Mouse (Mus musculus) forebrain, embryonic 10.5 days (tissue): ENCODE results near the gene Nhej1. TPM values are rescaled to one million over a fixed set of nuclear protein-coding genes. Genes with fewer than 3 reads are reported as not detected.

ENCODE experiments used
- DNase-seq: peaks from one replicate; pipeline ENCODE4 v3.0.0-alpha.2; 2017; ENCODE audit warnings: low spot score; ENCODE audit errors: extremely low spot score
- H3K27ac ChIP-seq: fragments of 300-500 bp; sonication (generic); 2 replicates; pipeline ENCODE4 v1.5.1; 2016; ENCODE audit warnings: mild to moderate bottlenecking
- H3K27me3 ChIP-seq: fragments of 300-500 bp; sonication (generic); 2 replicates; pipeline ENCODE4 v1.6.1; 2016; ENCODE audit warnings: mild to moderate bottlenecking; ENCODE audit not compliant: poor library complexity, severe bottlenecking
- H3K36me3 ChIP-seq: fragments of 300-500 bp; sonication (generic); replicated peaks from 2 replicates; pipeline ENCODE4 v1.6.1; 2016; ENCODE audit warnings: mild to moderate bottlenecking, moderate library complexity
- H3K4me1 ChIP-seq: fragments of 300-500 bp; sonication (generic); 2 replicates; pipeline ENCODE4 v1.6.1; 2016
- H3K4me3 ChIP-seq: fragments of 300-500 bp; sonication (generic); 2 replicates; pipeline ENCODE4 v1.5.1; 2016; ENCODE audit warnings: mild to moderate bottlenecking, moderate library complexity
- H3K9me3 ChIP-seq: fragments of 300-500 bp; sonication (generic); 2 replicates; pipeline ENCODE4 v1.6.1; 2016; ENCODE audit warnings: mild to moderate bottlenecking, moderate library complexity
- WGBS: fragments of 180-500 bp; shearing (Covaris S2); methylation state at CpG from one replicate; pipeline ENCODE4 v1.1.7; 2016; 5-methylcytosine and 5-hydroxymethylcytosine counted together
- polyA plus RNA-seq: library from polyadenylated mRNA; unstranded; fragments of >200 nt; fragmentation: Nextera tagmentation; extraction: Ambion mirVana; gene quantifications from 2 replicates; pipeline ENCODE4 v1.2.1, GENCODE M21; 2016

The Nhej1 gene
- 12.2 and 12.4 TPM in 2 replicates for polyA plus RNA-seq

DNA sequence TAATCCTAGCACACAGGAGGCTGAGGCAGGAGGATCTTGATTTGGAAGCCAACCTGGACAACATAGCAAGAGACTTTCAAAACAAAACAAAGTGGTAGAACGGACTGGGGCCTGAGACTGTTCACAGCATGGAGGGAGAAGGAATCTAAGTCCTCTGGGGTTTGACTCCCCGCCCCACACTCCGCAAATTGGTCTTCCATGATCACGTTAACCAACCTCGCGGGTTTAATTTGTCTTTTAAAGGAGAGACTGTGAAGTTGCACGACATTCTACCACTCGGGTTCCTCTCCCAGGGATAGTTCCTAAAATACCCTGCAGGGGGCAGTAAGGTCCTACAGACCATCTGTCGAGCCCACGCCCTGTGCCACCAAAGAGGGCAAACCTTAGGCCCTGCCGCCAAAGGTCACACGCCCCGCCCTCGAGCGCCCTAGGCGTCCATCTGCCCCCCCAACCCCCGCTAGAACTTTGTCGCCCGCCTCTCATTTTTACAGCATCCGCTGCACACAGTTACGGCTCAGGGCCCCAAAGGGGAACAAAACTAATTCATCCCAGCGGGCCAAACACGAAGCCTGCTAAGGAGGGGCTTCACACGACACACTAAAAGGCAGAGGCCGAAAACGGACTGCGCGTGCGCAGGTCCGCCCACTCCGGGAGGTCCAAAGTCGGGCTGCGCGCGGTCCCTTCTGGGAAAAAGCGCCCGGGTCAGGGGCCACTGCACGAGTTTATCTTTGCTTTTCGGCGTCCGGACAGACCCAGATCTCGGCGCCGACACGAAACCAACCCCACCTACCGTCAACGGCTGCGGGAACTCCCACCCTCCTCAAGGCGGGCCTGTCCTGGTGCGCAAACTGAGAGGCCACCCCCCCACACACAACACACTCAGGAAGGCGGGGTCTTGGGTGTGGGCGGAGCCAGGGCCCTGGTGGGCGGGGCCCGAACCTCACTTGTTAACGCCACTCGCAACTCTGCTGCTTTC lies at the start of gene Nhej1:
TSS of gene Nhej1 (minus strand) at position 855 of the 976 bp plus-strand sequence.
- Histone ChIP-seq H3K36me3 (no peaks in the 10 kb centered on the region), H3K4me1 (peaks cover 15% of the 10 kb centered on the region), H3K4me3 (peak within 1 kb of the TSS; percentile 73), H3K27ac (peak within 1 kb of the TSS; percentile 96), H3K9me3 (no peaks in the 10 kb centered on the region), H3K27me3 (no peaks in the 10 kb centered on the region)
- peak; percentile 96 for DNase-seq
- 1% methylated on average over 56 of the region's 56 CpGs for WGBS

DNA sequence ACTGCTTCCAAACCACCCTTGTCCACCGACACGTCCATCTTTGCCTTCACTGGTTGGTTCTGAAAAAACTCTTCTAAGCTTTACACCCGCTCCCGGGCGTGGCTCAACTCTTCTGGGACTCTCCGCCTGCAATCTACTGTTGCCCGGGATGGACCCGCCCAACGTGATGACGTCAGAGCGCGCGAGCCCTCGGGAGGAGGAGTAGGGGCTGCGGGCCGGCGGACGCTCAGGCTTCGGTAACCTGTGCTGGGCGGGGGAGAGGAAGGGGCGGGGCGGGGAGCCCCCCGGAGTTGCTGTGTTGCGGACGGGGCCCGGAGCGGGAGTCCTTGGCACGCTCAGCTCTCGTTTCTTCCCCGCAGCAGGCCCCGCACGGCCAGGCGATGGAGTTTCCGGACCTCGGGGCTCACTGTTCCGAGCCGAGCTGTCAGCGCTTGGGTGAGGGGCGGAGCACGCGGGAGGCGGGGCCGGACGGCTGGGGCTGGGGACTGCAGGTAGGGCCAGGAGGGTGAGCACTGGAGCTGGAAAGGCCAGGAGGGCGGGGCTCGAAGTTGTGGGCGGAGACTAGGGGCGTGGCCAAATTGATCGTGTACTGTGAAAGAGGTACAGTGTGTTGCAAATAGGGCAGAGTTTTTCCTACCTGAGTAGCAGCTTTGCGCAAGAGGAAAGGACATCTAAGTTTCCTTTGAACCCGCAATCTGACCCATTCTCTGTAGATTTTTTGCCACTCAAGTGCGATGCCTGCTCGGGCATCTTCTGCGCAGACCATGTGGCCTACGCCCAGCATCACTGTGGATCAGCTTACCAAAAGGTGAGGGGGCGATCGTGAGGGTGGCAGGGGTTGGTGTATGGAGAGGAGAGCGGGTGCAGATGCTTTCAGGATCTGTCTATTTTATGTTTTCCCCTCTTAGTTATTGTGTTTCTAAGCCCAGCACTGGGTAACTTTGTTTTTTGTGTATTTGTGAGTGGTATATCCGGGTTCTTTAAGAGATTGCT lies 43.8 kb upstream of the Nhej1 start, which contains the start of gene Zfand2b:
TSS of gene Zfand2b (plus strand) at position 175 of the 993 bp plus-strand sequence.
- under 1% methylated on average over 59 of the region's 59 CpGs for WGBS
- 0 out of 2 replicates have a peak, but pooled peaks cover 4% of the 10 kb centered on the region for H3K27me3 ChIP-seq
- peak within 1 kb of the TSS; percentile 89 for H3K27ac ChIP-seq
- peaks cover 38% of the 10 kb centered on the region for H3K36me3 ChIP-seq
- DNase-seq = peak; percentile 99
- H3K4me3 ChIP-seq = peak within 1 kb of the TSS; percentile 82
- H3K4me1 ChIP-seq = peaks cover 22% of the 10 kb centered on the region
- H3K9me3 ChIP-seq = no peaks in the 10 kb centered on the region

DNA sequence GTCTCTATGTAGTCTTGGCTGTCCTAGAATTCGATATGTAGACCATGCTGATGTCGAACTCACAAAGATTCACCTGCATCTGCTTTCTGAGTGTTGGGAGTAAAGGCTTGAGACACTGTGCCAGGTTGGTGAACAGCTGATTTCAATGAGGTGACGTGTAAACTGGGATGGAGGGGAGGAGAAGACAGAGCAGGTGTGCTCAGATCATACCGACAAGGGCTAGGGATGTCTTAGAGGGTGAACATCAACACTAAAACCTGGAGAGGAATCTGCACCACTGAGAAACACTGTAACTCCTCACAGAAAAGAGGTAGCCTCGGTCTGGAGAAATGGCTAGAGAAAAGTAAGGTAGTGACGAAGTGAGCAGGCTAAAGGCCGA lies 43.1 kb upstream of the Nhej1 start:
- peak overlapping the region; percentile 82 for H3K4me3 ChIP-seq
- H3K27ac ChIP-seq = peak overlapping the region; percentile 89
- 0 out of 2 replicates have a peak, but pooled peaks cover 4% of the 10 kb centered on the region for H3K27me3 ChIP-seq
- peaks cover 22% of the 10 kb centered on the region for H3K4me1 ChIP-seq
- peaks cover 31% of the 10 kb centered on the region for H3K36me3 ChIP-seq
- 7% methylated on average over 7 of the region's 7 CpGs for WGBS
- H3K9me3 ChIP-seq = no peaks in the 10 kb centered on the region
- DNase-seq = no peak

DNA sequence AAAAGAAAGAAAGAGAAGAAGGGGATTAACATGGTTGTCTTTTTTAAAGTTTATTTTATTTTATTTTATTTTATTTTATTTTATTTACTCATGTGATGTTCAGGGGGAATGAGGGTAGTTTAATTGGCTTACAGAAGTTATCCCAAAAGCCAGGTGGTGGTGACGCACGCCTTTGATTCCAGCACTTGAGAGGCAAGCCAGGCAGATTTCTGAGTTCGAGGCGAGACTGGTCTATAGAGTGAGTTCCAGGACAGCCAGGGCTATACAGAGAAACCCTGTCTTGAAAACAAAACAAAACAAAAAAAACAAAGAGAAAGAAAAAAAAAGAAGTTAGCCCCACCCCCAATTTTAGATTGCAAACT lies 35.2 kb upstream of the Nhej1 start:
- WGBS = 89% methylated on average over 4 of the region's 4 CpGs
- no peak for DNase-seq
- Histone ChIP-seq H3K27ac (no peak overlapping the region), H3K9me3 (no peaks in the 10 kb centered on the region), H3K36me3 (no peaks in the 10 kb centered on the region), H3K4me1 (no peaks in the 10 kb centered on the region), H3K4me3 (no peak overlapping the region), H3K27me3 (no peaks in the 10 kb centered on the region)

DNA sequence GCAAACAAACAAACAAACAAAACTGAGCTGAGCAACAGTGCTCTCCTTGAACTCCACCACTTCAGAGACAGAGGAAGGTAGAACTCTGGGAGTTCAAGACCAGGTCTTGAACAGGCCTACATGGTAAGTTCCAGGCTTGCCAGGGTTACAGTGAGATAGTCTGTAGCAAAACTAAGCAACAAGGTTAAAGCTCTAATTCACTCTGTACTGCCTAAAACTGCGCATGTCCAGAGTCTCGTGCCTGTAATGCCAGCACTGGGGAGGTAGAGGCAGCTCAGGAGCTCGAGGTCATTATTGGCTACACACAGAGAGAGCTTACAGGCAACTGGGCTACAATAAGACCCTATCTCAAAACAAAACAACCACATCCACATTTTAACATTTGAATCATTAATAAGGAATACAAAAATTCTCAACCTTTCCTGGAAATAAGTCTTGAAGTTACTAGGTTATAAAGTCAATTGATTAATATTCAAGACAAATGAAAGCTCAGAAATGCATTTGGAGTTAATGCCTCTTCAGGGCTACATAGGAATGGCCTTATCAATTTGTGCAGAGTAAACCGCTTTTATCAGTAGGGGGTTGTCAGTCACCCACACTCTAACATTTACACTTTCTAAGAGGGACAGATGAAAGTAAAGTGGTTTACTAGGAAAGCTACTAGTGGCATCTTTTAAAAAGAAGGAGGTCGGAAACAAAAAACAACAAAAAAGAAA lies 34.7 kb upstream of the Nhej1 start:
- Histone ChIP-seq H3K27me3 (no peaks in the 10 kb centered on the region), H3K4me1 (no peaks in the 10 kb centered on the region), H3K9me3 (no peaks in the 10 kb centered on the region), H3K36me3 (no peaks in the 10 kb centered on the region), H3K27ac (no peak overlapping the region), H3K4me3 (no peak overlapping the region)
- no peak for DNase-seq
- WGBS = 74% methylated on average over 5 of the region's 5 CpGs

DNA sequence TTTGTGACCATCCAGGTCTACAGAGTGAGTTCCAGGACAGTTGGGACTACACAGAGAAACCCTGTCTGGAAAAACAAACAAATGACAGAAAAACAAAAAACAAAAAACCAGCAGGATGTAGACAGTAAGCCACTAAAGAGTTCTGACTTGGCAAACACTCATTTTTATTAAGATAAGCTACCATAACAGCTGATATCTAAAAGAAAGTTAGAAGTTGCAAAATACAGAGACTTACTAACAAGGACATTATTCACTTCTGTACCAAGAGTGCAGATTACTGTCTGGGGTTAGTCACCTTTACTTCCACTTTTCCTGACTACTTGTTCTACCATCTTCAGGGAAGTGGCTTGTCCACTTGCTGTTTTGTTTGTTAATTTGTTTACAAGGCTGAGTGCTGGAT lies 34.0 kb upstream of the Nhej1 start:
- no peaks in the 10 kb centered on the region for H3K27me3 ChIP-seq
- H3K9me3 ChIP-seq = no peaks in the 10 kb centered on the region
- no peaks in the 10 kb centered on the region for H3K36me3 ChIP-seq
- H3K4me3 ChIP-seq = no peak overlapping the region
- H3K27ac ChIP-seq = no peak overlapping the region
- H3K4me1 ChIP-seq = no peaks in the 10 kb centered on the region
- DNase-seq = no peak

GRCm38 (mm10) chr1:75155837-75156236 lies 30.8 kb upstream of the Nhej1 start:
- WGBS = 70% methylated on average over 3 of the region's 3 CpGs

GRCm38 (mm10) chr1:75148727-75149126 lies 23.7 kb upstream of the Nhej1 start:
- H3K9me3 ChIP-seq = no peaks in the 10 kb centered on the region
- H3K36me3 ChIP-seq = peaks cover 57% of the 10 kb centered on the region
- no peaks in the 10 kb centered on the region for H3K27me3 ChIP-seq
- no peak for DNase-seq
- H3K27ac ChIP-seq = no peak overlapping the region
- 91% methylated on average over 4 of the region's 4 CpGs for WGBS
- no peak overlapping the region for H3K4me3 ChIP-seq
- peaks cover 6% of the 10 kb centered on the region for H3K4me1 ChIP-seq

More at GRCm38 (mm10) chr1:75155837-75156236, 30.8 kb upstream of the Nhej1 start:
- no peaks in the 10 kb centered on the region for H3K9me3 ChIP-seq
- H3K27ac ChIP-seq = no peak overlapping the region
- no peak for DNase-seq
- no peaks in the 10 kb centered on the region for H3K36me3 ChIP-seq
- H3K4me3 ChIP-seq = no peak overlapping the region
- no peaks in the 10 kb centered on the region for H3K27me3 ChIP-seq
- no peaks in the 10 kb centered on the region for H3K4me1 ChIP-seq

- H3K36me3 ChIP-seq = peaks cover 57% of the 10 kb centered on the region
- H3K27ac ChIP-seq = no peak overlapping the region
- DNase-seq = no peak
- no peaks in the 10 kb centered on the region for H3K27me3 ChIP-seq
- H3K4me1 ChIP-seq = peaks cover 18% of the 10 kb centered on the region
- no peak overlapping the region for H3K4me3 ChIP-seq
- H3K9me3 ChIP-seq = no peaks in the 10 kb centered on the region
- WGBS = 84% methylated on average over 7 of the region's 7 CpGs
These were observed 22.6 kb upstream of the Nhej1 start for GRCm38 (mm10) chr1:75147411-75148135.

DNA sequence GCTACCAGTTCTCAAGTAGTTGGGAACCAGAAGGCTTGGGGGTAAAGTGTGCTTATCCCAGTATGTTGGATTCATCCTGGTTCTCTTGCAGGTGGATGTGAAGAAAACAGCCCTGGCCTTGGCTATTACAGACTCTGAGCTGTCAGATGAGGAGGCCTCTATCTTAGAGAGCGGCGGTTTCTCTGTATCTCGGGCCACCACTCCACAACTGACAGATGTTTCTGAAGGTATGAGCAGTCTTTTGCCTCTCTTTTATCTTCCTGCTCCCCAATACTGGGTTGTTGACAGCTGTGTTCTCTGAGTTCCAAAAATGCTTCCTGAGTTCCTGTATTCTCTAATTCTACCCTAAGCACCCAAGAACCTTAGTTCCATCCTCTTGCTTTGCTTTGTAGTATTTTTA lies 20.6 kb upstream of the Nhej1 start:
- no peaks in the 10 kb centered on the region for H3K9me3 ChIP-seq
- DNase-seq = no peak
- WGBS = 98% methylated on average over 3 of the region's 3 CpGs
- no peak overlapping the region for H3K27ac ChIP-seq
- H3K36me3 ChIP-seq = peaks cover 57% of the 10 kb centered on the region
- H3K4me1 ChIP-seq = peaks cover 34% of the 10 kb centered on the region
- peaks cover 6% of the 10 kb centered on the region; the same call in 1 of the 2 replicates for H3K27me3 ChIP-seq
- H3K4me3 ChIP-seq = no peak overlapping the region

GRCm38 (mm10) chr1:75142301-75143261 lies 17.6 kb upstream of the Nhej1 start, which contains the start of the genes Cnppd1 and Retreg2:
Gene Cnppd1, minus strand, starts transcription at chr1:75142711.
Gene Retreg2, plus strand, starts transcription at chr1:75142778.
- peak within 1 kb of the TSS; percentile 97 for H3K27ac ChIP-seq
- DNase-seq = peak; percentile 97
- H3K36me3 ChIP-seq = peaks cover 61% of the 10 kb centered on the region
- H3K4me3 ChIP-seq = peak within 1 kb of the TSS; percentile 88
- H3K4me1 ChIP-seq = peaks cover 34% of the 10 kb centered on the region
- peaks cover 6% of the 10 kb centered on the region; the same call in 1 of the 2 replicates for H3K27me3 ChIP-seq
- H3K9me3 ChIP-seq = no peaks in the 10 kb centered on the region
- WGBS = under 1% methylated on average over 89 of the region's 91 CpGs
